Mouse (Mus musculus) liver, embryonic 14.5 days (tissue): ENCODE measurements around the gene Gpr182. TPM values are rescaled to one million over a fixed set of nuclear protein-coding genes. Genes with fewer than 3 reads are reported as not detected.

ENCODE experiments used
- ATAC-seq: fragments of 200-750 bp; cut with Nextera tagmentation; 2 replicates; pipeline ENCODE4 v1.8.0; 2017; ENCODE audit warnings: moderate number of reproducible peaks, mild to moderate bottlenecking, moderate library complexity; ENCODE audit not compliant: insufficient read depth
- DNase-seq, 3 experiments: peaks; one replicate each; pipeline ENCODE4 v3.0.0-alpha.2; 2012 to 2013; ENCODE audit warnings: low read depth in 3 of 3, low spot score in 3 of 3
- H3K27ac ChIP-seq: fragments of 300-500 bp; sonication (generic); 2 replicates; pipeline ENCODE4 v1.5.1; 2014; ENCODE audit warnings: moderate library complexity, mild to moderate bottlenecking, control low read depth, inconsistent platforms
- H3K27me3 ChIP-seq: fragments of 300-500 bp; sonication (generic); 2 replicates; pipeline ENCODE4 v1.6.1; 2014; ENCODE audit warnings: mild to moderate bottlenecking, low read length, moderate library complexity; ENCODE audit not compliant: control insufficient read depth, insufficient read depth
- H3K36me3 ChIP-seq: fragments of 300-500 bp; sonication (generic); replicated peaks from 2 replicates; pipeline ENCODE4 v1.6.1; 2014; ENCODE audit warnings: low read depth; ENCODE audit not compliant: control insufficient read depth, insufficient read depth
- H3K4me1 ChIP-seq, 2 experiments: fragments of 200-500 bp in 1 of 2; fragments of 300-500 bp in 1 of 2; sonication (generic) in 1 of 2; replicated peaks; 2 replicates each; pipeline ENCODE4 v1.6.1; 2012 to 2014; ENCODE audit warnings: antibody characterized with exemption in 1 of 2, inconsistent platforms in 1 of 2, low read length in 1 of 2; ENCODE audit not compliant: control insufficient read depth in 2 of 2, insufficient read depth in 2 of 2
- H3K4me2 ChIP-seq: fragments of 300-500 bp; sonication (generic); 2 replicates; pipeline ENCODE4 v1.6.1; 2014; ENCODE audit warnings: low read depth, mild to moderate bottlenecking, control low read depth, moderate library complexity
- H3K4me3 ChIP-seq, 2 experiments: fragments of 200-500 bp in 1 of 2; fragments of 300-500 bp in 1 of 2; sonication (generic) in 1 of 2; 2 replicates each; pipeline ENCODE4 v1.5.1; 2012 to 2014; ENCODE audit warnings: low read depth in 2 of 2, low read length in 2 of 2, mild to moderate bottlenecking in 2 of 2, control low read depth in 1 of 2, inconsistent platforms in 1 of 2, moderate library complexity in 1 of 2; ENCODE audit not compliant: insufficient read depth in 1 of 2
- H3K9ac ChIP-seq: fragments of 300-500 bp; sonication (generic); replicated peaks from 2 replicates; pipeline ENCODE4 v1.6.1; 2014; ENCODE audit warnings: mild to moderate bottlenecking, control low read depth, moderate library complexity
- H3K9me3 ChIP-seq: fragments of 300-500 bp; sonication (generic); 2 replicates; pipeline ENCODE4 v1.6.1; 2016; ENCODE audit warnings: low read length, mixed read lengths; ENCODE audit not compliant: control insufficient read depth
- CTCF ChIP-seq: IDR thresholded peaks from 2 replicates; pipeline ENCODE4 v1.5.1; 2016; ENCODE audit warnings: antibody characterized with exemption, low read depth, control low read depth
- EP300 ChIP-seq: IDR thresholded peaks from 2 replicates; pipeline ENCODE4 v1.6.1; 2016; ENCODE audit warnings: antibody characterized with exemption, low read depth
- WGBS: fragments of 180-500 bp; shearing (Covaris S2); extraction: QIAGEN DNeasy Blood & Tissue Kit; methylation state at CpG from one replicate; pipeline ENCODE4 v1.1.7; 2014; ENCODE audit not compliant: insufficient replicate concordance; 5-methylcytosine and 5-hydroxymethylcytosine counted together
- polyA plus RNA-seq, 2 experiments: library from polyadenylated mRNA; depleted of rRNA in 1 of 2; stranded (reverse) in 1 of 2; unstranded in 1 of 2; fragments of >200 nt; fragmentation: Nextera tagmentation in 1 of 2; extraction: Ambion mirVana in 1 of 2; gene quantifications; 2 replicates each; pipeline versions ENCODE4 v1.2.1 to v1.2.3; 2012 to 2014

Gene Gpr182
- polyA plus RNA-seq, 2 experiments, result 3.7 to 9.1 TPM

GRCm38 (mm10) chr10:127725136-127725535, 26.4 kb downstream of the Gpr182 start:
- Histone ChIP-seq H3K27me3 (peaks cover 17% of the 10 kb centered on the region), H3K4me1 (peaks cover 23 to 34% of the 10 kb centered on the region in 2 experiments), H3K36me3 (no peaks in the 10 kb centered on the region), H3K4me3 (peak overlapping the region in 1 of 2 experiments; percentile 7; a peak in 1 of 4 replicates), H3K27ac (no peak overlapping the region), H3K9ac (no peak overlapping the region; the same call in 1 of the 2 replicates), H3K9me3 (no peaks in the 10 kb centered on the region), H3K4me2 (peak overlapping the region; percentile 32)
- TF ChIP-seq CTCF (no peak), EP300 (no peak)
- WGBS, result 68% methylated on average over 4 of the region's 4 CpGs
- ATAC-seq (peak; percentile 69), DNase-seq (no peak)

- H3K4me2 ChIP-seq, result peak within 1 kb of the TSS; percentile 32
- H3K4me3 ChIP-seq, result peak within 1 kb of the TSS in 1 of 2 experiments; percentile 7; a peak in 1 of 4 replicates
- no peak for ATAC-seq
- no peak within 1 kb of the TSS for H3K27ac ChIP-seq
- peaks cover 17% of the 10 kb centered on the region for H3K27me3 ChIP-seq
- no peaks in the 10 kb centered on the region for H3K36me3 ChIP-seq
- peaks cover 13 to 24% of the 10 kb centered on the region in 2 experiments for H3K4me1 ChIP-seq
- DNase-seq, result no peak
- H3K9ac ChIP-seq, result no peak within 1 kb of the TSS; the same call in 1 of the 2 replicates
- H3K9me3 ChIP-seq, result no peaks in the 10 kb centered on the region
- no peak for TF ChIP-seq EP300
- no peak for TF ChIP-seq CTCF
- WGBS, result 69% methylated on average over 3 of the region's 3 CpGs
Measured at GRCm38 (mm10) chr10:127724178-127724577, 27.4 kb downstream of the Gpr182 start, which contains the start of gene Tac2. Gene Tac2, plus strand, starts transcription at chr10:127724478.

GRCm38 (mm10) chr10:127721671-127722418, 29.7 kb downstream of the Gpr182 start:
- H3K9ac ChIP-seq, result no peak overlapping the region
- no peak overlapping the region for H3K4me2 ChIP-seq
- WGBS, result 28% methylated on average over 20 of the region's 20 CpGs
- no peaks in the 10 kb centered on the region for H3K36me3 ChIP-seq
- ATAC-seq (no peak), DNase-seq (no peak)
- H3K27ac ChIP-seq, result no peak overlapping the region
- H3K4me1 ChIP-seq, result peaks cover 0 to 7% of the 10 kb centered on the region in 2 experiments; a peak in 2 of 4 replicates
- no peaks in the 10 kb centered on the region for H3K9me3 ChIP-seq
- H3K4me3 ChIP-seq, result no peak overlapping the region
- peaks cover 17% of the 10 kb centered on the region for H3K27me3 ChIP-seq
- TF ChIP-seq EP300, result no peak
- TF ChIP-seq CTCF, result no peak

GRCm38 (mm10) chr10:127712736-127713135, 38.8 kb downstream of the Gpr182 start:
- no peak overlapping the region for H3K9ac ChIP-seq
- no peaks in the 10 kb centered on the region for H3K4me1 ChIP-seq
- no peaks in the 10 kb centered on the region for H3K27me3 ChIP-seq
- H3K27ac ChIP-seq, result no peak overlapping the region
- H3K9me3 ChIP-seq, result no peaks in the 10 kb centered on the region
- no peak overlapping the region for H3K4me3 ChIP-seq
- ATAC-seq (no peak), DNase-seq (no peak)
- no peaks in the 10 kb centered on the region for H3K36me3 ChIP-seq
- 64% methylated on average over 6 of the region's 6 CpGs for WGBS
- TF ChIP-seq CTCF (no peak), EP300 (no peak)
- H3K4me2 ChIP-seq, result no peak overlapping the region

- H3K9me3 ChIP-seq, result no peaks in the 10 kb centered on the region
- ATAC-seq, result no peak
- H3K27ac ChIP-seq, result no peak overlapping the region
- peaks cover 0 to 3% of the 10 kb centered on the region in 2 experiments; a peak in 2 of 4 replicates for H3K4me1 ChIP-seq
- no peak for DNase-seq
- no peaks in the 10 kb centered on the region for H3K27me3 ChIP-seq
- no peak for TF ChIP-seq CTCF
- TF ChIP-seq EP300, result no peak
- H3K4me2 ChIP-seq, result no peak overlapping the region
- 68% methylated on average over 13 of the region's 13 CpGs for WGBS
- no peak overlapping the region for H3K9ac ChIP-seq
- H3K4me3 ChIP-seq, result no peak overlapping the region
- H3K36me3 ChIP-seq, result no peaks in the 10 kb centered on the region
Measured at GRCm38 (mm10) chr10:127710331-127710730, 41.2 kb downstream of the Gpr182 start.
